Mouse (Mus musculus): ENCODE data around the gene Hoxb5. TPM values are rescaled to one million over a fixed set of nuclear protein-coding genes. Genes with fewer than 3 reads are reported as not detected.

The Hoxb5 gene
- polyA plus RNA-seq, 1 experiment from 2014 or later, result 10.2 TPM

DNA sequence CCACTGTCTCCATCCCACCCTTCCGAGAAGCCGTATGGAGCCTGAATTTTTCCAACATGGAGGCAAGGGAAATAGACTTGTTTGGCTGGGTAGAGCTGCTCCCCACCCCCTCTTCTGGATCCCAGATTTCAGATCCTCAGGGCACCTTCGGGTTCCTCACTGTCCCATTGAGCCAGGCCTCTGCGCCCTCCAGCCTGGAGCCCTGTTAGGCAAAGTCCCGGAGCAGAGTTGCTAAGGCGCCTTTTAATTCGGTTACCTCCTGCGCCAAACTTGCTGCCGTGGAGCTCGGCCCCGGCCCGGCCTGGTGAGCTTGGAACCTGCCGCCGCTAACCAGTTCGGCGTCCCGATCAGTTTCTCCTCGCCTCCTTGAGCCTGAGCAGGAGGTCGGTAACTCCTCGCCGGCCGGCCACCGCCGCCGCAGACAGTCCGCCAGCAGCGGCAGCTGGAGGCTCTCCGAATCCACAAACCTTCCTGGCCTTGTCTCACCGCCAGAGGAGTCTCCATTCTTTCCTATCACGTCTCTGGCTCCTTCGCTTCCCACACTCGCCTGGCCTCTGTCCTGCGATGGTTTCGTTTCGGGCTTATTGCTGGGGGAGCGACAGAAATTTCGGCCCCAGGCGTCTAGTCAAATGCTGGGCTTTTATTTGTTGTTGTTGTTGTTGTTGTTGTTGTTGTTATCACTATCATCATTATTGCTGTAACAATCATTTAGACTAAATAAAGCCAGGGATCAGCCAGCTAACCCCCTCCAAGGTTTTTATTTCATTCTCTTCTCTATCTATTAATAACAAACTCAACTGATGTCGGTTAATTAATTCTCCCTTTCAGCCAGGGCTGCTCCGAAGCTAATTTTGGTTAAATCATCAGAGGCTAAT is 38.8 kb downstream of the Hoxb5 start:
- Histone ChIP-seq H3K9me3 (replicated peaks; ENCODE audit: low read length) (no peaks in the 10 kb centered on the region), H3K27me3 (ENCODE audit: insufficient read depth, low read length) (no peaks in the 10 kb centered on the region), H3K9ac (ENCODE audit: low read depth, low read length) (peak overlapping the region; percentile 73), H3K4me2 (ENCODE audit: low read length) (peak overlapping the region; percentile 82), H3K27ac (peak overlapping the region; percentile 95), H3K36me3 (ENCODE audit: insufficient read depth, low read length) (peaks cover 20% of the 10 kb centered on the region), H3K4me3 (replicated peaks; ENCODE audit: low read depth, low read length) (peak overlapping the region; percentile 33), H3K4me1 (replicated peaks; ENCODE audit: insufficient read depth, low read length) (peaks cover 72% of the 10 kb centered on the region)
- ATAC-seq (replicated peaks; ENCODE audit: low FRiP score, low read depth) (peak; percentile 3; the same call in 1 of the 2 replicates), DNase-seq (ENCODE audit: low spot score) (peak; percentile 90)
- peak; percentile 10; the same call in 1 of the 2 replicates for TF ChIP-seq CTCF (IDR thresholded peaks at IDR 0.05; ENCODE audit: low read depth)
- WGBS, result 3% methylated on average over 40 of the region's 40 CpGs

DNA sequence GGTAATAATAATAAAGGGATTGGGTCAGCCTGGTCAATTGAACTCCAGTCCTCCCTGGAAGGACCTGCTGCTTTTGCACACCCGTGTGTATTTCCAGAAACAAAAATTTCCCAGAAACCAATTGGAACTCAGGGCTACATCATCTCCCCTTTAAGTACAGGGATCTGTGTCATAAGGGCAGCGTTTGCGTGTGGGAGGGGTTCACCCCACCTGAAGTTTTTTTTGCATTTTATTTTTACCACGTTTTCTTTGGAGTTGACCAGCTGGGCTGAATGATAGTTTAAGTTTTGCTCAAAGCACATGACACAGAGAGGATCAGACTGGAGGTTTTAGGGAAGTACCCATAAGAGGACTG is 39.4 kb downstream of the Hoxb5 start:
- WGBS, result 14% methylated on average over 4 of the region's 4 CpGs
- Histone ChIP-seq H3K9me3 (replicated peaks; ENCODE audit: low read length) (no peaks in the 10 kb centered on the region), H3K27ac (peak overlapping the region; percentile 95), H3K36me3 (ENCODE audit: insufficient read depth, low read length) (peaks cover 20% of the 10 kb centered on the region), H3K9ac (ENCODE audit: low read depth, low read length) (peak overlapping the region; percentile 73; the same call in 1 of the 2 replicates), H3K4me3 (replicated peaks; ENCODE audit: low read depth, low read length) (0 out of 2 replicates have a peak overlapping the region, but pooled peaks have one; percentile 33), H3K4me2 (ENCODE audit: low read length) (peak overlapping the region; percentile 82), H3K4me1 (replicated peaks; ENCODE audit: insufficient read depth, low read length) (peaks cover 71% of the 10 kb centered on the region), H3K27me3 (ENCODE audit: insufficient read depth, low read length) (no peaks in the 10 kb centered on the region)
- peak; percentile 47 for DNase-seq (ENCODE audit: low spot score)
- no peak for TF ChIP-seq CTCF (IDR thresholded peaks at IDR 0.05; ENCODE audit: low read depth)
- no peak for ATAC-seq (replicated peaks; ENCODE audit: low FRiP score, low read depth)

DNA sequence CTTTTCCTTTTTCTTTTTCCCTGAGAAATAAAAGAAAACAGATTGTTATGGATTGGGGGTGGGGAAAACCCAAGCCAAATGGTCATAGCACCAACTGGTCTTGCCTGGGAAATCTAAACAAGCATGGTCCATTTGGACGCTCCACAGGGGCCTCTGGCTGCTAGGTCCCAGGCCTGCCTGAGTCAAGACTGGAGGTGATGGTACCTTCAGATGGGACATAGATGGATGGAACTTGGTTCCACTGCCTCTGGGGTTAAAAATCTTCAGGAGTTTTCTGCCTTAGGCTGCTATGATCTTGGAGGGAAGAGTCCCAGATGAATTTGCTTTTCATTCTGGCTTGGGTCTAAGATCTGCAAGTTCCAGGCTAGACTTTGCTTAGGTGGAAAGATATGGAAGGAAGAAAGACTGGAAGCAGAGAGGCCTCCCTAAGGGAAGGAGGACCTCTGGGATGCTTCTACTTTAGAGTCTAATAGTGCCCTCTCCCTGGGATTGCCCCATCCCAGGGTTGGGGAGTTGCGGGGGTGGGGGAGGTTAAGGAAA is 40.1 kb downstream of the Hoxb5 start:
- Histone ChIP-seq H3K36me3 (ENCODE audit: insufficient read depth, low read length) (peaks cover 20% of the 10 kb centered on the region), H3K9me3 (replicated peaks; ENCODE audit: low read length) (no peaks in the 10 kb centered on the region), H3K9ac (ENCODE audit: low read depth, low read length) (peak overlapping the region; percentile 55), H3K27ac (peak overlapping the region; percentile 95), H3K4me3 (replicated peaks; ENCODE audit: low read depth, low read length) (no peak overlapping the region), H3K27me3 (ENCODE audit: insufficient read depth, low read length) (no peaks in the 10 kb centered on the region), H3K4me1 (replicated peaks; ENCODE audit: insufficient read depth, low read length) (peaks cover 70% of the 10 kb centered on the region), H3K4me2 (ENCODE audit: low read length) (peak overlapping the region; percentile 82)
- peak; percentile 35 for DNase-seq (ENCODE audit: low spot score)
- 39% methylated on average over 2 of the region's 2 CpGs for WGBS
- TF ChIP-seq CTCF (IDR thresholded peaks at IDR 0.05; ENCODE audit: low read depth), result no peak
- ATAC-seq (replicated peaks; ENCODE audit: low FRiP score, low read depth), result no peak

DNA sequence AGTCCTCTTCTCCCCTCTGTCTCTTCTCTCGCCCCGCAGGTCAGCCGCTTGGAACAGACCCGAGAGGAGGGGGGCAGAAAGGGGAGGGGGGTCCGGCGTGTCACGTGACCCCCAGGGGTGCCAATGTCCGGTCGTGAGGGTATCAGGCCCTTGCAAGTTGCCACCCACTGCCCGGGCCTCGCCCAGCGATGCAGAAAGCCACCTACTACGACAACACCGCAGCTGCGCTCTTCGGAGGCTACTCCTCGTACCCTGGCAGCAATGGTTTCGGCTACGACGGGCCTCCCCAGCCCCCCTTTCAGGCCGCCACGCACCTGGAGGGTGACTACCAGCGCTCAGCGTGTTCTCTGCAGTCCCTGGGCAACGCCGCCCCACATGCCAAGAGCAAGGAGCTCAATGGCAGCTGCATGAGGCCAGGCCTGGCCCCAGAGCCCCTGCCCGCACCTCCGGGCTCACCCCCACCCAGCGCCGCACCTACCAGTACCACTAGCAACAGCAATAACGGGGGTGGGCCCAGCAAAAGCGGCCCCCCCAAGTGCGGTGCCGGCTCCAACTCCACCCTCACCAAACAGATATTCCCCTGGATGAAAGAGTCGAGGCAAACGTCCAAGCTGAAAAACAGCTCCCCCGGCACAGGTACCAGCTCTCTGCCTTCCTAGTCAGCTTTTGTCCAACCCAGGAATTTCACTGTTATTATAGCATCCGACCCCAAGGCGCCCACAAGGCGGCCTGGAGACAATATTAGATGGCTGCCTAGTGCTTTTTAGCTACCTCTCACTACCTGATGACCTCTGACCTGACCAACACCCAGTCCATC is 41.1 kb downstream of the Hoxb5 start:
- ATAC-seq (replicated peaks; ENCODE audit: low FRiP score, low read depth) (no peak), DNase-seq (ENCODE audit: low spot score) (peak; percentile 53)
- H3K4me1 ChIP-seq (replicated peaks; ENCODE audit: insufficient read depth, low read length), result peaks cover 66% of the 10 kb centered on the region
- peak overlapping the region; percentile 95 for H3K27ac ChIP-seq
- H3K9ac ChIP-seq (ENCODE audit: low read depth, low read length), result peak overlapping the region; percentile 55
- 24% methylated on average over 39 of the region's 40 CpGs for WGBS
- H3K27me3 ChIP-seq (ENCODE audit: insufficient read depth, low read length), result no peaks in the 10 kb centered on the region
- H3K4me3 ChIP-seq (replicated peaks; ENCODE audit: low read depth, low read length), result 0 out of 2 replicates have a peak overlapping the region, but pooled peaks have one; percentile 25
- H3K9me3 ChIP-seq (replicated peaks; ENCODE audit: low read length), result no peaks in the 10 kb centered on the region
- H3K36me3 ChIP-seq (ENCODE audit: insufficient read depth, low read length), result peaks cover 20% of the 10 kb centered on the region
- peak overlapping the region; percentile 82 for H3K4me2 ChIP-seq (ENCODE audit: low read length)
- TF ChIP-seq CTCF (IDR thresholded peaks at IDR 0.05; ENCODE audit: low read depth), result no peak

DNA sequence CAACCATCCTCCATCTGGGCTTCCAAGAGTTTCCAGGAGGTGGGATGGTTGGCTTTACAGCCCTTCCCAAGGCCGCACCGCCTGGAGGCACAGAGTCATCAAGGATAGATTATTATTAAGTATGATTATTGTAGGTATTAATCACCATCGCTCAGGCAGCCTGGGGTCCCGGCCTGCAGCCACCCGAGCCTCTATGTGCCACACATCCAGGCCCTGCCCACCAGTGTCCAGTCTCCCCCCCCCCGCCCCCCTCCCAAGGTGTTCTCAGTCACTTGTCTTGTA is 41.7 kb downstream of the Hoxb5 start:
- ATAC-seq (replicated peaks; ENCODE audit: low FRiP score, low read depth), result no peak
- 24% methylated on average over 6 of the region's 6 CpGs for WGBS

More for the DNA sequence above, 41.7 kb downstream of the Hoxb5 start:
- Histone ChIP-seq H3K4me1 (replicated peaks; ENCODE audit: insufficient read depth, low read length) (peaks cover 61% of the 10 kb centered on the region), H3K27me3 (ENCODE audit: insufficient read depth, low read length) (no peaks in the 10 kb centered on the region), H3K27ac (peak overlapping the region; percentile 95), H3K9ac (ENCODE audit: low read depth, low read length) (peak overlapping the region; percentile 55), H3K36me3 (ENCODE audit: insufficient read depth, low read length) (peaks cover 20% of the 10 kb centered on the region), H3K4me3 (replicated peaks; ENCODE audit: low read depth, low read length) (peak overlapping the region; percentile 25; the same call in 1 of the 2 replicates), H3K4me2 (ENCODE audit: low read length) (peak overlapping the region; percentile 82), H3K9me3 (replicated peaks; ENCODE audit: low read length) (no peaks in the 10 kb centered on the region)
- DNase-seq (ENCODE audit: low spot score), result peak; percentile 40
- TF ChIP-seq CTCF (IDR thresholded peaks at IDR 0.05; ENCODE audit: low read depth), result no peak
